Mouse (Mus musculus): ENCODE measurements around the gene Yrdc.

Yrdc gene

DNA sequence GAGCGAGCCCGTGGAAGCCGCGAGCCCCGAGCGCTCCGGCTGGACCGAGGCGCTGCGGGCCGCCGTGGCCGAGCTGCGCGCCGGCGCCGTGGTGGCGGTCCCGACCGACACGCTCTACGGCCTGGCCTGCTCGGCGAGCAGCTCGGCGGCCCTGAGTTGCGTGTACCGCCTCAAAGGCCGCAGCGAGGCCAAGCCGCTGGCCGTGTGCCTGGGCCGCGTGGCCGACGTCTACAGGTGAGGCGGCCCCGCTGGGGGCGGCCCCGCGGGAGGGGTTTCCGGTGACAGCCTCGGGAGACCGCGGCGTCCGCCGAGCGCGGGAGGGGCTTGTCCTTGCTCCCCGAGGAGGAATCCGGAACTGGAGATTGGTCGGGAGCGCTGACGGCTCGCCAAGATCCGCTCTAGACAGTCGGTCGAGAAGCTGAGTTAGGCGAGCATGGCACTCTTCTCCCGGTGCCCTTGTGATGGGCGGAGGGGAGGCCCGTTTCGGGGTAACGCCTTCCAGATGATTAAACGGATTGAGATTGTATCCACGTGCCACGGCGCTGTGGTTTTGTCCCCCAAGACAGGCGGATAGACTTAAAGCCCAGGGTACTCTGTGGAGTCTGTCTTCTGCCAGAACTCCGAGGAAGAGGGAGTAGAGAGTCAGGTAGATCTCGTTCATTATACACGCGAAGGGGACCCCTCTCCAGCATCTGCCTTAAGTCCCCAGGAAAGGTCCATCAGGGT is 617 bp downstream of the Yrdc start, which contains the start of gene 1110065P20Rik:
1110065P20Rik (minus strand) TSS at position 264 of the 726 bp plus-strand sequence.
- peak; percentile 83 for DNase-seq (ENCODE audit: low spot score)

DNA sequence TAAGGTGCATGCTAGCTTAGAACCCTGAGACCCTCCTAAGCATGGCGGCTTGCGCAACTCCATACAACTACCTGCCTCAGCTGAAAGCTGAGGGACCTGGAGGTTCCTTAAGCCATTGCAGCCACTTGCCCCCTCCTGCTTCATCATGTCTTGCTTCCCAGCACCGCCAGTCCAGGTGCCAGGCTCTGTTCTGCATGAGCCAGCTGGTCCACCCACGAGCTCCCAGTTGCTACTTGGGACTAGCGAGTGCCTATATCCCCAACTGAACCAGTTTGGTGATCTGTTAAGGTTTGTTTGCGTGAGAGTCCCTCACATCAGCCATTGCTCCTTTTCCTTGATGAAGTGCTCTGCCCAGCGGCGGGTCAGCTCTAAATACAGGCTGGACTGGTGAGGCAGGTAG is 5.8 kb downstream of the Yrdc start:
- no peak for DNase-seq (ENCODE audit: low spot score)

DNA sequence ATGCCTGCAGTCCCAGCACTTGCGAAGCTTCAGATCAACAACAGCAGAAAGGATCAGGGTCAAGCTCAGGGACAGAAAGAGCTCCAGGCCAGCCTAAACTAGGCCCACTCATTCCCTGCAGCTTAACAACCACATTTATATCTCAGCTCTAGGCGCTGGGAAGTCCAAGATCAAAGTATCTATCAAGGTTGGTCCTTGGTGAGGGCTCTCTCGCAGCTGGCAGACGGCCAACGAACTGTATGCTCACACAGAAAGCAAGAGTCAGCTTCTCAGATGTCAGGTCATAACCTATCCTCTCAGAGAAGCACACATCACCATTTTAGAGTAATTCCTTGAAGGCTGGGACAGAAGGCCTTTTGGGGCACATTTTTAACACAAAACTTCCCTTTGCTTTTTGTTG is 7.9 kb downstream of the Yrdc start:
- DNase-seq (ENCODE audit: low spot score) = no peak

DNA sequence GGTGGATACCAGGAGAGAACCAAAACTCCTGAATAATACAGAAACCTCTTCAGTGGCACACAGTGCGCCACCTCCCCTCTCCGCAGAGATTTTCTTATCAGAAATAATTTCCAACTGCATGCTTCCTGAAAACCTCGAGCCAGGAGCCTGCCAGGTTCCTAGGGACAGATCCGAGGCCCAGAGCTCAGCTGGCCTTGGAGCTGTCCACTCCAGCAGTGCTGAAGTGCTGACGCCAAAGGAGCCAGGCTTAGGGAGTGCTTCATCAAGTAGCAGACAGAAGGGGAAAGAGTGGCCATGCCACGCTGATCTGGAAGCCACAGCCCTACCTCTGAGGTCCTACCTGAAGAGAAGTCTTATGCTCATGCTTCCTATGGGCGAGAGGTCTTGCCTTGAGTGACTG is 10.0 kb downstream of the Yrdc start:
- peak; percentile 72 for DNase-seq (ENCODE audit: low spot score)

DNA sequence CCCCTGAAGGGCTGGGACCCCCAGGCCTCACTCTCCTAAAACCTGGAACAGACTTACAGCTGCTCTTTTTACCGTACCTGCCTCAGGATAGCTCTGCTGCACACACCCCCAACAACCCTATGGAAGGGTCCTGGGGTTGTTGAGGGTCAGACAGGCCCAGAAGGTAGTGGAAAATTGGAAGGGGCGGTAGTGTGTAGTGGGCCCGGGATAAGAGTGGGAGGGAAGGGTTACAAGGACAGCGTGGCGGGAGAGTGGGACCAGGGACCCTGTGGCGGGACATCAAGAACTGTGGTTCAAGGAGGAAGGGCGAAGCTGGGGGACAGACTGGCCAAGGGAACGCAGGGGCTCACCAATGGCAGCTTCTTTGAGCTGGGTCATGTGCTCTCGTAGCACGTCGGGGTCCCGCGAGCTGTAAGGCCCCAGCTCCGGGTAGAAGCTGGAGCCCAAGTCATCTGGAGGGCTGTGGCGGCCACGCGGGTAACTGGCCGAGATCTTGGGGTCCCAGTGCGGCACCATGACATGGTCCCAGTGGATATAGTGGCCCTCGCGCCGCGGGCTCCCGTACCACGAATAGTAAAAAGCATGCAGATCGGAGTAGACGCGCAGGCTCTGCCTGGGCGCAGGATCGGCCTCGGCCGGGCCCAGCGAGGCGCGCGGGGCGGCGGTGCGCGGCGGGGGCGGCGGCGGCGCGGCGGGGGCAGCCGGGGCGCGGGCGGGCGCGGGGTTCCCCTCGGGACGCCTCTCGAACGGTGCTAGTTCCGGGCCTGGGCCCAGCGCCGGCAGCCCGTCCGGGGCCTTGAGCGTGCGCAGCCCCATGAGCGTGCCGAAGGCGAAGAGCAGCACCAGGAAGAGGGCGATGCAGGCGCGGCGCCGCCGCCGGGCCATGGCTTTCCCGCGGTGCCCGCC is 11.1 kb downstream of the Yrdc start, which contains the start of gene Maneal:
Maneal (minus strand) TSS at position 889 of the 906 bp plus-strand sequence.
- DNase-seq (ENCODE audit: low spot score) = no peak

DNA sequence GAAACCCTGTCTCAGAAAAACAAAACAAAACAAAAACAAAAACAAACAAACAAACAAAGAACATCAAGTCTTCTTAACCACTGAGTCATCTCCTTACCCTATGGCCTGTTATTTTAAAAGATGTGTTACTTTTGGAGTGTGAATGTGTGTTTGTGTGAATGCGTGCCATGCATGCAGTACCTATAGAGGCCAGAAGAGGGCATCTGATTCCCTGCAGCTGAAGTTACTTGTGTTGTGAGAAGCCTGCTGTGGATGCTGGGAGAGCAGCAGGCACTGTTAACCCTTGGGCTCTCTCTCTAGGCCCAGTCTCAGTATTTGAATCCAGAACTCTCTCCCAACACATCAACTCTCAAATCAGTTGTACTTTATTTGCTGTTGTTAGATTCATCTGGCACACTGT is 22.2 kb downstream of the Yrdc start:
- no peak for DNase-seq (ENCODE audit: low spot score)

DNA sequence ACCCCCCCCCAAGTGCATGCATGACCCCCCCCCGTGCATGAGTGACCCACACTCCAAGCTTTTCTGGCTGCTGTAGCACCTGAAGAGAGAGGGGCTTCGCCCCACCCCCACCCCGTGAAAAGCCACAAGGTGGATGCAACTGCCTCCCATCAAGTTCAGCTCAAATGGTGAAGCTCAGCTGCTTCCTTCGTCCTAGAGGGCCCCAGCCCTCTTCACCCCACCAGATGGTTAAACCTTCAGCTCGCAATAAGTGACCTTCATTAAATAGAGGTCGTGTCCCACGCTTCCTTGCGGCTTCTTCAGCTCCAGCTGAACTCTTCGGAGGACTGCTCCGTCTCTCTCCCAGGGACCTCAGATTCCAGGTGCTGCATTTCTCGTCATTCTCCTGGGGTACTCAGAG is 30.1 kb downstream of the Yrdc start, which contains the start of gene Epha10:
Epha10 (plus strand) TSS at position 301 of the 400 bp plus-strand sequence.
- no peak for DNase-seq (ENCODE audit: low spot score)

DNA sequence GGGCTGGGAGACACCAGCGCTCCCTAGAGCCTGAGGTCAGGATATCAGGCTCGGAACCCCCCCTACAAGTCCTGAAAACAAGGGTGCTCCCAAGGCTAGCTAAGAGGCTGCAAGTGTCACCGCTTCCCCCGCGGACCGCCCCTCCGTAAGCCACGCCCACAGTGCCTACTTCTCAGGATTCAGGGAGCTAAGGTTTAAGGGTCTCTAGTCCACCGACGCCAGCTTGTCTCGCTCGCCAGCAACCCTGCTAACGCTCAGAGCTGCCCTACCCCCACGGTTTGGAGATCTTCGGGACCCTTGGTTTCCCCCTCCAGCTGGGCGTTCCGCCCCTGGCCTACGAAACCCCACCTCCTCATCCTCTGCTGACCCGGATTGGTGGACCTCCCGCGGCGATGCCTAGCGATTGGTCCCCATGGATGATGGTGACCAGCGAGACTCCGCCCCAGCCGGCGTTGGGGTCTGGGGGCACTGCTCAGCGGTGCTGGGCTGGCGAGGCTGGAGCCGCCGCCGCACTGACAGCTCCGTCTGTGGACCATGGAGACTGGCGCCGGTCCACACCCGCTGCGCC is 30.9 kb downstream of the Yrdc start:
- DNase-seq (ENCODE audit: low spot score) = no peak

DNA sequence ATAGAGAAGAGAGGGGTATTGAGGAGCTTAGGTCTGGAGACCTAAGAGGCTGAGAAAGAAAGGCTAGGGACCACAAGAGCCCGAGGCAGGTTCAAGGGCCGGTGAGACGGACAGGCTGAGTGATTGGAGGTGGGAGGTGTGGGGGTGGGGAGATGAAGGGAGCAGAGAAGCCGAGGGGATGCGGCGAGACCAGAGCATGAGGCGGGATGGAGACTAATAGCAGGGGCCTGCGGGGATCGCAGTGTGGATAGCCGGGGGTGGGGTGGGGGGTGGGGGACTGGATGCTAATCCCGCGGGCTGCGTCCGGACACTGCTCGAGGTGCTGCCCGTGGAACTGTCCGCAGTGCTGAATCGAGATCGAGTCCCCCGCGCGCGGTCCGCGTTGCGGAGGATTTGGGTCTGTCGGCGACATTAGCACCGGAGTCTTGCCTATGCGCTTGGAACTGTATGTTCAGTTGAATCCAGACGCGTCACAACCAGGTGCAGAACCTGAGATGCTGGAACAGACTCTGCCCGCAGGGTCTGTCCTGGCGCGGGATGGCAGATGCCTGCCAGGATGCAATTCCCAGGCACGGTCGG is 31.8 kb downstream of the Yrdc start:
- DNase-seq (ENCODE audit: low spot score) = peak; percentile 47

DNA sequence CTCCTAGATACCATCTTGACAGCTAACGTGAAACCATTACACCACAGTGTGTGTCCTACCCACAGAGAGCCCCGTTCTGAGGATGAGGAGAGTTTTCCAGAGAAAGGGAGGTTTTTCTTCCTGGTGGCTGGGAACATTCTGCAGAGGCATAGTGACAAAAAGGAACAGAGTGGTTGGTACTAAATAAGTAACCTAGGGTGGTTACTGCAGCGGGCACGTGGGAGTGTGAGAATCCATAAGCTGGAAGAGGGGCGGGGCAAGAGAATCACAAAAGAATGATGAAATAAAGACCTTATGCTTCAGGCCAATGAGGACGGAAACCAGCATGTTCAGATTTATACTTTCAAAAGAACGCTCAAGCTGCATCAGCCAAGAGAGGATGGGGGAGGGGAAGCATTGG is 38.2 kb downstream of the Yrdc start:
- no peak for DNase-seq (ENCODE audit: low spot score)

DNA sequence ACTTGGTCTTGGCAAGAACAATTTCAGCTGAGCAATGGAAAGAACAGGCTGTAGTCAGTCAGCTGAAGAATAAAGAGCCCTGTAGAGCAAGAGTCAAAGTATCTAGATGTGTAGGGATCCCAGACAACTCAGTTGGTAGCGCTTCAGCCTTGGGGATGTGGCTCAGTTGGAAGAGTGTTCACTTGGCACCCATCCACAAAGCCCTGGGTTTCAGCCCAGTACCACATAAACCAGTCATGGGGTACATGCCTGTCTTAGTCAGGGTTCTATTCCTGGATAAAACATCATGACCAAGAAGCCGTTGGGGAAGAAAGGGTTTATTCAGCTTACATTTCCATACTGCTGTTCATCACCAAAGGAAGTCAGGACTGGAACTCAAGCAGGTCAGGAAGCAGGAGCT is 39.5 kb downstream of the Yrdc start:
- no peak for DNase-seq (ENCODE audit: low spot score)

DNA sequence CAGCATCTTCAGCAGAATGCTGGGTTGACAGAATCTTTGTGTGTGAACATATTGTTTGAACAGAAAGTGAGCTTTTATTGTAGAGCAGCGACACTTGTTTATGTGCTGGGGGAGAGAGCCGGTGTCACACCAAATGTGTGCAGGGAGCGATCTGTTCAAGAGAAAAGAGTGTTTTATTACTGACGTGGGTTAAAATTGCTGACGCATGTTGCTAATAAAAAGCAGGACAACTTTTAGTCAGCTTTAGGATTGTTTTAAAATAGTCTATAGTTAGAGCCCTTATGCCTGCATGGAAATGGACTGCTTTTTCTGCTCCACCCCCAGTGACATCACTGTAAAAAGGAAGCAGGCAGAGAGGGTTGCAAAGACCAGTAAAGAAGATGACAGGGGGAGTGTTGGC is 40.4 kb downstream of the Yrdc start:
- DNase-seq (ENCODE audit: low spot score) = no peak

DNA sequence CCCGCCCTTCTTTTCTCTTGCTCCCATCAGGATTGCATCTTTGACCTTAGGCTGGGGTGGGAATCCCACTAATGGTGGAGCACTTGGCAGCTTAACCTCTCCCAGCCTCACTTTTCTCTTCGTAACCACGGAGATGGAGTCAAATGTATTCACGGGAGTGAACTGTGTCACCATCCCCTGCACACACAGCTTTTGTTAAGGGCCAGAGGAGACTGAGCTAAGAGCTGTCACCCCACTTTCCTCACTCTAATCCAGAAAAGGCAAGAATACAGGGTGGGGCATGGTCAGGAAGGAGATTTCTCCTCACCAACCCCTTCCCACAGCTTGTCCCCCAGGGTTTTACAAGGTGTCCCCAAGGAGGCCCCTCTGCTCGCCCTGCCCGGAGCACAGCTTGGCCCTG is 43.3 kb downstream of the Yrdc start:
- DNase-seq (ENCODE audit: low spot score) = no peak

DNA sequence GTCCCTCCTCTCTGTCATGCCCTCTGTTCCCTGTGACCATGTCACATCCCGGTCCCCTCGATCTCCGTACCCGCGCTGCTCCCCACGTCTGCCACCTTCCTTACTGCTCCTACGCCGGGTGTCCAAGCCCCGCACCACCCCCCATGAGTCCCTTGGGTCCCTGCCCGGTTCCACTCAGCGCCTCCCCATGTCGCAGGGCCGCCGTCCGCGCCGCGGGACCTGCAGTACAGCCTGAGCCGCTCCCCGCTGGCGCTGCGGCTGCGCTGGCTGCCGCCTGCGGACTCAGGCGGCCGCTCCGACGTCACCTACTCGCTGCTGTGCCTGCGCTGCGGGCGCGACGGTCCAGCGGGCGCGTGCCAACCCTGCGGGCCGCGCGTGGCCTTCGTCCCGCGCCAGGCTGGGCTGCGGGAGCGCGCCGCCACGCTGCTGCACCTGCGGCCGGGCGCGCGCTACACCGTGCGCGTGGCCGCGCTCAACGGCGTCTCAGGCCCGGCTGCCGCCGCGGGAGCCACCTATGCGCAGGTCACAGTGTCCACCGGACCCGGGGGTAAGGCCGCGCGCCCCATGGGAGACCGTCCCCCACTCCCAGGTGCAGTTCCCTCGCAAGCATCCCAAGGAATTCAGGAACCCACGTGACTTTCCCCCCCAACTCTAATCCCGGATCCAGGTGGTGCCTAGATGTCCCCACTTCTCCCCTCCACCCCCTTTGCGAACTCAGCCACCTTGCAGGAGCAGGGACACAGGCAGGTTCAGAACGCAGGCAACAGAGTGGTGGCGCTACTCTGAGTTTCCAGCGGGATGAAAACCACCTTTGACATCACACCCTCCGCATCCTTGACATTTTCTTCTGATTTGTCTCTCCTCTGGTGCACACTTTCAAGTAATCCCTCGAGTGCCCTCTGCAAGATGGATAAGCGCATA is 44.3 kb downstream of the Yrdc start:
- DNase-seq (ENCODE audit: low spot score) = no peak

DNA sequence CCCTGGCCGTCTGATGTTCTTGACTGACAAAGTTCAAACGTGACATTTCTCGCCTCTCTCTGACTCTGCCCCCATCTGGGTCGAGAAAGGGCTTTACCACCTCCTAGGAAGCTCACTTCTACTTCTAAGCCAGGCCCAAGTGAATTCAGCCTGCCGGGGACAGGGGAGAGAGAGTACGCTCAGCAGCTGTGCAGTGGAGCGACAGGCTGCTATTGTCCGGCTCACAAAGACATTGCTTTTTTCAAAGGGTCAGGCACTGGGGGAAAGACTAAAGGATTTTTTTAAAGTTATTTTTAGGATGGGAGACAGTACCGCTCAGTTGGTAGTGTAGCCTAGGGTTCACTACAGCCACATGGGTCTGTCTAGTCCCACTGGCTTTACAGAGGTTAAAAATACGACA is 47.9 kb downstream of the Yrdc start:
- no peak for DNase-seq (ENCODE audit: low spot score)

DNA sequence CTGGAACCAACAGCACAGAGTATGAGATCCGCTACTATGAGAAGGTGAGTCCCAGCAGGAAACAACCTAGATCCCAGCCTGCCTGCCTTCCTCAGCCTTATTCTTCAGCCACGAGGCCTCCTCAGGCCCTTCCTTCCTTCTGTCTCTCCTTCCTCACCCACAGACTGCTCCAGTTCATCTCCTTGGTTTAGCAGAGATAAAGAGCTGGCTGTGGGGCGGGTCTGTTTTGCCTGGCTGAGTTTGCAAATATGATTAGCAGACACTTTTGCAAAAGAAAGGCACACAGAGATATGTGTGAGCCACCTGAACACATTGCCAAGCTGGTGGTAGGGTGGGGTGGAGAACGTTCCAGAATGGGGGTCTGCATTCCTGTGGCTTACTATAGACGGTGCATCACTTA is 49.4 kb downstream of the Yrdc start:
- no peak for DNase-seq (ENCODE audit: low spot score)

All from urinary bladder, postnatal 14 days (tissue).